Mouse (Mus musculus) limb, embryonic 11.5 days (tissue): Measurements from ENCODE around the gene Ice2. TPM values are rescaled to one million over a fixed set of nuclear protein-coding genes. Genes with fewer than 3 reads are reported as not detected.
A peak's percentile ranks its signal among the peaks of the same experiment; 100 is the strongest.

Source experiments
- ATAC-seq: fragments of 200-750 bp; cut with Nextera tagmentation; 2 replicates; pipeline ENCODE4 v1.8.0; 2017; ENCODE audit warnings: low read depth; ENCODE audit not compliant: insufficient number of reproducible peaks, low FRiP score, low TSS enrichment
- DNase-seq: peaks from one replicate; pipeline ENCODE4 v3.0.0-alpha.2; 2015; ENCODE audit warnings: low spot score
- H3K27ac ChIP-seq: fragments of 300-500 bp; sonication (generic); replicated peaks from 2 replicates; pipeline ENCODE4 v1.5.1; 2014; ENCODE audit warnings: low read depth, mild to moderate bottlenecking, low read length
- H3K27me3 ChIP-seq: fragments of 300-500 bp; sonication (generic); 2 replicates; pipeline ENCODE4 v1.6.1; 2014; ENCODE audit warnings: mild to moderate bottlenecking, low read length, mixed read lengths; ENCODE audit not compliant: control insufficient read depth, insufficient read depth
- H3K36me3 ChIP-seq: fragments of 300-500 bp; sonication (generic); 2 replicates; pipeline ENCODE4 v1.6.1; 2014; ENCODE audit warnings: mild to moderate bottlenecking, low read length, moderate library complexity, mixed read lengths; ENCODE audit not compliant: control insufficient read depth, insufficient read depth
- H3K4me1 ChIP-seq: fragments of 300-500 bp; sonication (generic); 2 replicates; pipeline ENCODE4 v1.6.1; 2014; ENCODE audit warnings: low read length, mixed read lengths; ENCODE audit not compliant: control insufficient read depth, insufficient read depth
- H3K4me2 ChIP-seq: fragments of 300-500 bp; sonication (generic); 2 replicates; pipeline ENCODE4 v1.6.1; 2014; ENCODE audit warnings: low read depth, mild to moderate bottlenecking, moderate library complexity; ENCODE audit not compliant: severe bottlenecking
- H3K4me3 ChIP-seq: fragments of 300-500 bp; sonication (generic); 2 replicates; pipeline ENCODE4 v1.5.1; 2014; ENCODE audit warnings: low read depth, low read length
- H3K9ac ChIP-seq: fragments of 300-500 bp; sonication (generic); 2 replicates; pipeline ENCODE4 v1.6.1; 2014; ENCODE audit warnings: mild to moderate bottlenecking, low read length
- H3K9me3 ChIP-seq: fragments of 300-500 bp; sonication (generic); 2 replicates; pipeline ENCODE4 v1.6.1; 2016; ENCODE audit warnings: low read length; ENCODE audit not compliant: control insufficient read depth
- WGBS: fragments of 180-500 bp; shearing (Covaris S2); extraction: QIAGEN DNeasy Blood & Tissue Kit; methylation state at CpG from one replicate; pipeline ENCODE4 v1.1.7; 2014; 5-methylcytosine and 5-hydroxymethylcytosine counted together
- polyA plus RNA-seq: library from polyadenylated mRNA; unstranded; fragments of >200 nt; fragmentation: Nextera tagmentation; extraction: Ambion mirVana; gene quantifications from 2 replicates; pipeline ENCODE4 v1.2.1, GENCODE M21; 2014

Ice2 gene
- polyA plus RNA-seq, 1 experiment from 2014 or later: 26.3 TPM

DNA sequence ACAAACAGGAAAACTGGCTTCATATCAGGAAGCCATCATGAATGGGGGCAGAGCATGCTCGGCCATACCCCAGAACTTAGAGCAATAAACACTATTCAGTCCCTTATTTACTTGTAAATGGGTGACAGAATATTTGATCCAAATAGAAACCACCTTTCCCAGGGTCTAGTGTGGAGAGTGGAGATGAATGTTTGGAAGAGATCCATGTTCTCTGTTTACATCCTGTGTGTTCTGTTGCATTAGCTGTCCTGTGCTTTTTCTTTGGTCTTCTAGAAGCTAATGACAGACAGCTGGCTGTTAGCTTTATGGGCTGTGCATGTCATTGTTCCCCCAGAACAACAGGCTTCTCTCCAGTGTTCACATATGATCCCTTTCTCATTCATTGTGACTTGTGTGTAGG is 12.8 kb upstream of the Ice2 start:
- H3K9me3 ChIP-seq: no peaks in the 10 kb centered on the region
- no peak overlapping the region for H3K4me3 ChIP-seq
- H3K36me3 ChIP-seq: no peaks in the 10 kb centered on the region
- H3K27me3 ChIP-seq: no peaks in the 10 kb centered on the region
- no peak overlapping the region for H3K9ac ChIP-seq
- DNase-seq (no peak), ATAC-seq (no peak)
- 72% methylated on average over 1 of the region's 1 CpGs for WGBS
- H3K27ac ChIP-seq: no peak overlapping the region
- no peaks in the 10 kb centered on the region for H3K4me1 ChIP-seq
- H3K4me2 ChIP-seq: no peak overlapping the region

DNA sequence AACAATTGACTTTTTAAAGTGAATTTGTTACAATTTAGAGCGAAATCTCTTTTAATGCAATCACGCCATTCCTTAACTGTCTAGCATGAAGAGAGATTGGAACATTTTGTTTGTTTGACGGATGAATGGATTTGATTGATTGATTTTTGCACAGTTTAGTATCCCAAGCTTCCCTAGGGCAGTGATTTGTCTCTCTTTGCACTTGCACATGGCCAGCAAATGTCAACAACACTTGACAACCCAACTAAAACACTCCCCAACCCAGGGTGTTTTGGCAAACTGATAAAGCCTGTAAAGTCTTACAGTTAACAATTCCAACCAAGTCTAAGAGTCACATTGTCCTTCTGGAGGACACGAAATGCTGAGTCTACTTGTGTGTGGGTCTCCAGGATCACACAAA is 10.4 kb upstream of the Ice2 start:
- 91% methylated on average over 4 of the region's 4 CpGs for WGBS
- no peak overlapping the region for H3K4me3 ChIP-seq
- H3K9ac ChIP-seq: no peak overlapping the region
- no peaks in the 10 kb centered on the region for H3K36me3 ChIP-seq
- no peak overlapping the region for H3K4me2 ChIP-seq
- no peaks in the 10 kb centered on the region for H3K27me3 ChIP-seq
- H3K27ac ChIP-seq: no peak overlapping the region
- no peaks in the 10 kb centered on the region for H3K4me1 ChIP-seq
- DNase-seq (no peak), ATAC-seq (no peak)
- H3K9me3 ChIP-seq: no peaks in the 10 kb centered on the region

DNA sequence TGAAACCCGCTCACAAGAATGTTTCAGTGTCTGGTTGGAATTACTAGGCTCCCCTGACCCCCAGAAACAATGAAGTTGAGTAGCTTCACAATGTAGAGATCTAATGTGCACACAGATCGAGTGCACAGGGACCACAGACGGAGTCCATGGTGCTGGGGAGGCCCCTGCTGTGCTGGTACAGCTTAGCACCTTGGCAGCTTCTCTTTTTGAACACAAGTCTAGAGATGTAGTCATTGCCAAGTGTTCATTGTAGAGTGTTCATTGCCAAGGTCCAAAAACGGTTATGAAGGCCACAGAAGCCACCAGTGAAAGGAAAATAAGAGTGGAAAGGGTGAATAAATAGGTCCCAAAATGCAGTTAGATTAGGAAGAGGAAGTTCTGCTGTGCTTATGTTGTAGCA is 7.1 kb upstream of the Ice2 start:
- Histone ChIP-seq H3K4me1 (no peaks in the 10 kb centered on the region), H3K36me3 (no peaks in the 10 kb centered on the region), H3K9me3 (no peaks in the 10 kb centered on the region), H3K4me3 (no peak overlapping the region), H3K27ac (no peak overlapping the region), H3K27me3 (no peaks in the 10 kb centered on the region), H3K4me2 (no peak overlapping the region), H3K9ac (no peak overlapping the region)
- DNase-seq (no peak), ATAC-seq (no peak)
- 75% methylated on average over 4 of the region's 4 CpGs for WGBS

DNA sequence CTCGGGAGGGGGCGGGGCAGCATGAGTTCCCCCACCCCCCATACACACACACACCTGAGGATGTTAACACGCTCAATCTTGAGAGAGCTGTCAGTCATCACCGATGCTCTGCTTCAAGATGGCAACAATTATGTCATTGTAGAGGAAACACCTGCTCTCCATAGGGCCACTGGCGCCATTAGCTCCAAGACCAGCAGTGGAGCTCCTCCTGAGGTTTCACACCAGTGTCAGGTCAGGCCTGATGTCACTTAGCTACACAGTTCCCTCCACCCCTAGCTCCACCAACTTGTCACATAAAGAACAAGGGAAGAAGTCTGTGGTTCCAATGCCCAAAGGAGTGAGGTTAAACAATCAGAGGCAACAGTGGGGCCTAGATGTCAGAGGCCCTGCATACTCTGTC is 3.5 kb upstream of the Ice2 start:
- H3K4me2 ChIP-seq: no peak overlapping the region
- no peak overlapping the region for H3K27ac ChIP-seq
- no peaks in the 10 kb centered on the region for H3K27me3 ChIP-seq
- H3K4me3 ChIP-seq: no peak overlapping the region
- DNase-seq (no peak), ATAC-seq (no peak)
- H3K9ac ChIP-seq: no peak overlapping the region
- no peaks in the 10 kb centered on the region for H3K36me3 ChIP-seq
- no peaks in the 10 kb centered on the region for H3K9me3 ChIP-seq
- H3K4me1 ChIP-seq: 0 out of 2 replicates have a peak, but pooled peaks cover 3% of the 10 kb centered on the region
- WGBS: 87% methylated on average over 5 of the region's 5 CpGs

DNA sequence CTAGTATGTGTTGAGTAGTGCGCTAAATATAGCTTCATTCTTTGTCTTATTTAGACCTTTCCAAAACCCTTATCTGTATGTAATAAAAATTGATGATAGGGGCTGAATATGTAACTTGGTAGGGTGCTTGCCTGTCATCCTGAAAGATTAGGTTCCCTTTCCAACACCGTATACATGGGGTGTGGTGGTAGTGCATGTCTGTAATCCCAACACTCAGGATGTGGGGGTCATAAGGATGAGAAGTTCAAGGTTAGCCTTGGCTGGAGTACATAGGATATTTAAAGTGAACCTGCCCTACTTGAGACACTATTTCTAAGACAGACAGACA is 310 bp upstream of the Ice2 start:
- H3K36me3 ChIP-seq: no peaks in the 10 kb centered on the region
- H3K9me3 ChIP-seq: no peaks in the 10 kb centered on the region
- ATAC-seq (no peak), DNase-seq (no peak)
- H3K4me2 ChIP-seq: peak overlapping the region; percentile 59
- H3K27me3 ChIP-seq: no peaks in the 10 kb centered on the region
- H3K9ac ChIP-seq: peak overlapping the region; percentile 93
- 0 out of 2 replicates have a peak, but pooled peaks cover 3% of the 10 kb centered on the region for H3K4me1 ChIP-seq
- H3K27ac ChIP-seq: no peak overlapping the region
- H3K4me3 ChIP-seq: peak overlapping the region; percentile 57
- 67% methylated on average over 2 of the region's 2 CpGs for WGBS

DNA sequence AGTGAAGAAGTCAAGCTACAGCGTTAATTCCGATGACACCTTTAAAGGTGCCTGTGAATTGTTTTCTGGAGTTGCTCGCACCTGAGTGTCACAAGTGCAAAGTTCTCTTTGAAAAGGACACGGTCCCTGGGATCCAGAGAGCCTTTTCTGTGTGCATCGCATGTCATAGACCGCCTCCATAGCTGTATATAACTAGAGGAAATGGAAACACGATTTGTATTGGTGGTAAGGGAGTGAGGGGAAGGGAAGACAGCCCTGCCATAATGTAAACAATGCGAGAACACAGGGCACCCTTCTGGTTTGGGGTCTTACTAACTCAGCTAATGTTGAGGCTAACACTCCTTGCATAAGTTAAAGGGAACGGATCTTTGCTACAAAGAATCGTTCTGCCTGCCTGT is 746 bp downstream of the Ice2 start:
- 15% methylated on average over 10 of the region's 10 CpGs for WGBS
- no peak for ATAC-seq

DNA sequence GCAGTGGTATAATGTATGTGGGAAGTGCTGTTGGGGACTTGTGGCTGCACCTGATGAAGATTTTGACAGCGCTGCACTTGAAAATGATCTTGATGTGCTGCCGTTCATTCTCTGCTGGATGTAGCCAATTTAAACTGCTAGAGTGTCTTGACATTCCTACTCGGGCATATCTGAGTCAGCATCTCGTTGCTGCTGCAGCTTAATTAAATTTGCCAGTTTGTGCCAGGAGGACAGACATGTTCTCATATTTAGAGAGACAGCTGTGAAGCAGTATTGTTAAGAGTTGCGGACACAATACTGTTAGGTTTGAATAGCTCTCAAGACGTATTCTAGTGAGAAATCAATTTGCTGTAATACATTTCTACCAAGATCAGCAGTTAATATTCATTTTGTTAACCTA is 7.0 kb downstream of the Ice2 start:
- H3K27me3 ChIP-seq: no peaks in the 10 kb centered on the region
- 83% methylated on average over 6 of the region's 6 CpGs for WGBS
- H3K9ac ChIP-seq: no peak overlapping the region
- DNase-seq (no peak), ATAC-seq (no peak)
- H3K36me3 ChIP-seq: no peaks in the 10 kb centered on the region
- H3K9me3 ChIP-seq: no peaks in the 10 kb centered on the region
- no peaks in the 10 kb centered on the region for H3K4me1 ChIP-seq
- H3K4me2 ChIP-seq: no peak overlapping the region
- H3K4me3 ChIP-seq: no peak overlapping the region
- no peak overlapping the region for H3K27ac ChIP-seq

More for the DNA sequence above, 746 bp downstream of the Ice2 start:
- Histone ChIP-seq H3K9me3 (no peaks in the 10 kb centered on the region), H3K36me3 (no peaks in the 10 kb centered on the region), H3K4me1 (0 out of 2 replicates have a peak, but pooled peaks cover 3% of the 10 kb centered on the region), H3K27me3 (no peaks in the 10 kb centered on the region), H3K4me2 (peak overlapping the region; percentile 59), H3K27ac (no peak overlapping the region), H3K9ac (peak overlapping the region; percentile 93), H3K4me3 (peak overlapping the region; percentile 57)
- no peak for DNase-seq

DNA sequence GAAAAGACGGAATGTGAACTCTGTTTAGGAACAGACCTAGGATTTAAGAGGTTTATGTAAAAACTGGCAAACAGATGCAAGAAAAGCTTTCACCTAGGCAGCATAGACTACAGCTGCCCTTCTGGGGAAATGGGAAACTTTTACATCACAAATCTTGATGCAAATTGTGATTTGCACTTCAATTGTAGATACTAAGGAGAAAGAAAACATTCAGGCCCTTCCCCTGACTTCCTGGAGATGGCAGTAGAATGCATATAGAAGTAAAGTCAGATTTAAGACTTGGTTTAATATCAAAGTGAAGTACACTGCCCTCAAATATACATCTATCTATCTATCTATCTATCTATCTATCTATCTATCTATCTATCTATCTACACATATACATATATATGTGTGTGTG is 21.8 kb downstream of the Ice2 start:
- Histone ChIP-seq H3K4me3 (no peak overlapping the region), H3K9ac (no peak overlapping the region), H3K27me3 (no peaks in the 10 kb centered on the region), H3K4me2 (no peak overlapping the region), H3K27ac (no peak overlapping the region), H3K4me1 (0 out of 2 replicates have a peak, but pooled peaks cover 4% of the 10 kb centered on the region), H3K36me3 (no peaks in the 10 kb centered on the region), H3K9me3 (no peaks in the 10 kb centered on the region)
- WGBS: 93% methylated on average over 1 of the region's 1 CpGs
- ATAC-seq: no peak
- DNase-seq: no peak

DNA sequence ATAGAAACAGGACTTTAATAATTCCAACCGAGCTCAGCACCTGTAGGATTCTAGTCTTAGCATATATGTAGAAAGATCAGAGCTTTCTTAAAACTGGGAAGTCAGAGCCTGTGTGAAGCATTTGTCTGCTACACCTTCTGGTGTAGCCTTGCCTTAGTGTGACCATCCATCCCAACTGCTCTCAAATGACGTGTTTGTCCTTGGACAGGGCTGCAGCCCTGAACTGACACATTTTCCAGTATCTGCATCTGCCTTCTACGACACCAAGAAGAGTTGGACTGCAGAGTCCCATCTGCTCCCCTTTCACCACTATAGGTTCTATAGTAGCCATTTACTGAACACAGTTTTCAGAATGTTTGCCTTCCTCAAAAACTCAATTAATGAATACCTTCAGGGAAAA is 32.8 kb downstream of the Ice2 start:
- H3K4me2 ChIP-seq: no peak overlapping the region
- no peak overlapping the region for H3K9ac ChIP-seq
- no peak overlapping the region for H3K27ac ChIP-seq
- peaks cover 9% of the 10 kb centered on the region; the same call in 1 of the 2 replicates for H3K36me3 ChIP-seq
- 85% methylated on average over 3 of the region's 3 CpGs for WGBS
- H3K4me1 ChIP-seq: no peaks in the 10 kb centered on the region
- no peak for DNase-seq
- no peak overlapping the region for H3K4me3 ChIP-seq
- ATAC-seq: no peak
- no peaks in the 10 kb centered on the region for H3K9me3 ChIP-seq
- no peaks in the 10 kb centered on the region for H3K27me3 ChIP-seq
